Mouse (Mus musculus) MN1 (cell line): ENCODE measurements around the gene Ccdc36.

Experiments
- DNase-seq: peaks from one replicate; pipeline ENCODE4 v3.0.0-alpha.2; 2016; ENCODE audit warnings: low spot score

Gene Ccdc36

GRCm38 (mm10) chr9:108445125-108445524 is 16.8 kb upstream of the Ccdc36 start:
- DNase-seq = no peak

GRCm38 (mm10) chr9:108441236-108441919 is 13.1 kb upstream of the Ccdc36 start:
- no peak for DNase-seq

- DNase-seq = no peak
These were observed 12.2 kb upstream of the Ccdc36 start for GRCm38 (mm10) chr9:108440485-108440884.

DNA sequence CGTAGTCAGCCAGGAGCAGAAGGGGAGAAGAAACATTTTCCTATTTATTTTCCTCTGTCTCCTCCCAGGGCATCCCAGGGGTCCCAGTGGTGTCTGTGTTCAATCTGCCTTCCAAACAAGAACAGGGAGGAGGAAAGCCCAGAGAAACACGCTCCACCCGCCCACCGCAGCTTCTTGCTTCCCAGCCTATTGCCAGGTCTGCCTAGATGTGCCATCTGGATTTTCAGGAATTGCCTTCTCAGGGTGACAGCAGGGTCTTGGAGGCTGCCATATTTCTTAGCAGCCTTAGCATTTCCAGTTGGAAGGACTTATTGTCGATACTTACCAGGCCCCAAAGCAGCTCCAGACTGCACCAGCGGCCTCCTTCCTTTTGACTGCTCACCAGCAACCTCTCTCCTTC is 10.9 kb upstream of the Ccdc36 start:
- no peak for DNase-seq

DNA sequence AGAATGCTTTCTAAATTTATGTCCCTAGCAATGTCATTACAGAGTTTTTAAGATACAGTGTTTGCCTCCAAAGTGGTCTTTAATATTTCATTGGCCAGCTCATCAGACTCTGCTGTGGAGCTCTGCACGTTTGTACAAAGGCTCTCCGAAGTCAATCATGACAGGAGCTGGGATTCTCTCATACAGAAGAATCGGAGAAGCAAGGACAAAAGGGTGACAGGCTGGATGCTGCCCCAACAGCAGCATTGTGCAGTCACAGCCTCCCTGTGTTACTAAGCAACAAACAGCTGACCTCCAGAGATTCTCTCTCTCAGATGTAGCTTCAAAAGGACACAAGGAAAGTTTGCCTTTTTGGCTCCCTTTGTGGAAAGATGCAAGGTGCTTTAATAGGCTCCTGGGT is 7.9 kb upstream of the Ccdc36 start, which contains the start of gene BC048562:
BC048562 (plus strand) TSS at position 301 of the 400 bp plus-strand sequence.
- DNase-seq = no peak

DNA sequence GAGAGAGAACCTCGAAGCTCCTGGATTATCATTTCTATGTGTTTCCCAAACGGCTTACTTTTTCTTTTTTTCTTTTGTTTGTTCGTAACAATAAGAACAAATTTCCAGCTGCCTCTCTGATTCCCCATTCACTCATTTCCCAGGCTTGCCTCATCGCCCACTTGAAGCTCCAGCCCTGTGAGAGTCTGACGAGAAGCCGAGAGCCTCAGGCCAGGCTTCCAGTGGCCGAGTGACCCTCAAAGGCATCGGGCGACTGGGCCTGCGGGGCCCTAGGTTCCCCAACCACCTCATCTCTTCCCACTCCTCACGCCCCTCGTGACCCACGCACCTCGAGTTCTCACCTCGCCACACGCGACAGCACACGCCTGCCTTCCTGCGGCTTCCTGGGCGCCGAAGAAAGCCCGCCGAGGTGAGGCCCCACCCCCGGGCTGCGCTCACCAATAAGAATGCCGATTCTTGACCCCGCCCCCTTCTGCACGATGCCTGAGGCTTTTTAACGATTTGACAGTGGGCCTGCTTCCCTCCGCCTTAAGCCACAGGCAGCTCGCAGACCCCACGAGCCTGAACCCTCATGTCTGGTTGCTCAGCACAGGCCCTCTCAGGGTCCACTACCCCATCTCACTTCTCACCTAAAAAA is 3.3 kb upstream of the Ccdc36 start:
- DNase-seq = no peak

- DNase-seq = peak; percentile 44
These were observed 16.1 kb downstream of the Ccdc36 start for GRCm38 (mm10) chr9:108412221-108412620.

- no peak for DNase-seq
These were observed 16.8 kb downstream of the Ccdc36 start for GRCm38 (mm10) chr9:108411381-108411942.

- DNase-seq = no peak
These were observed 18.7 kb downstream of the Ccdc36 start for GRCm38 (mm10) chr9:108409535-108409934.

GRCm38 (mm10) chr9:108404451-108404850 is 23.8 kb downstream of the Ccdc36 start:
- DNase-seq = no peak

DNA sequence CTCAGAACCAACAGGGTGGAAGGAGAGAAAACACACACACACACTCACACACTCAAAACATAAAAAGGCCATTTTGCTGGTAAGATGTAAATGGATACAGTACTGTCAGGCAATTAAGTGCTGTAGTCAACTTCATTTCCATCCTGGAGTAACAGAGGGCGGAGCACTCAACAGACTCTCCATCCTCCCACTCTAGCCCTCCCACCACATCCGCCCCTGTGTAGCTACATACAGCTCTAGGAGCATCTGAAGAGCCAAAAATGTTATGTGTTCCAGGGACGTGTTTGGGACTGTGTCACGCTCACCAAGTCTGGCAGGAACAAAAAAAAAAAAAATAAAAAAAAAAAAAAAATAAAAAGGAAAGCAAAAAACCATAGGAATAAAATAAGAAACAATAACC is 25.2 kb downstream of the Ccdc36 start:
- no peak for DNase-seq

GRCm38 (mm10) chr9:108401186-108401960 is 26.9 kb downstream of the Ccdc36 start:
- no peak for DNase-seq

- no peak for DNase-seq
These were observed 30.0 kb downstream of the Ccdc36 start for GRCm38 (mm10) chr9:108398324-108398723.

GRCm38 (mm10) chr9:108395427-108395826 is 32.9 kb downstream of the Ccdc36 start:
- DNase-seq = no peak

DNA sequence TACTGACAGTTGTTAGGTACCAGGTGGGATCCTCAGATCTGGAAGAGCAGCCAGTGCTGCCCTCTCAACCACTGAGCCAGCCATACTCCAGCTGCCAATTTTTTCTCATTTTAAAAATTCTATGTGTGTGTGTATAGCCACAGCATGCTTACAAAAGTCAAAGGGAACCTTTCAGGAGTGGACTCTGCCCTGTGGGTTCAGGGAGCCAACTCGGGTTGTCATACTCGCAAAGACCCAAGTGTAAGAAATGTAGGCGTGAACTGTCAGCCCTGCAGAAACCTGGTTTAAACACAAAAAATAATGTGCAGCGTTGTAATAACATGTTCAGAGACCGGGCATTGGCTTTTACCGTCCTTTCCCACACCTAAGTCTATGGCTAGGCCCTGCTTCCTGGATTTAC is 34.1 kb downstream of the Ccdc36 start:
- no peak for DNase-seq

- DNase-seq = no peak
These were observed 35.6 kb downstream of the Ccdc36 start, which contains the start of gene 1700102P08Rik for GRCm38 (mm10) chr9:108392676-108393075. TSS of gene 1700102P08Rik (plus strand) at chr9:108392805.

DNA sequence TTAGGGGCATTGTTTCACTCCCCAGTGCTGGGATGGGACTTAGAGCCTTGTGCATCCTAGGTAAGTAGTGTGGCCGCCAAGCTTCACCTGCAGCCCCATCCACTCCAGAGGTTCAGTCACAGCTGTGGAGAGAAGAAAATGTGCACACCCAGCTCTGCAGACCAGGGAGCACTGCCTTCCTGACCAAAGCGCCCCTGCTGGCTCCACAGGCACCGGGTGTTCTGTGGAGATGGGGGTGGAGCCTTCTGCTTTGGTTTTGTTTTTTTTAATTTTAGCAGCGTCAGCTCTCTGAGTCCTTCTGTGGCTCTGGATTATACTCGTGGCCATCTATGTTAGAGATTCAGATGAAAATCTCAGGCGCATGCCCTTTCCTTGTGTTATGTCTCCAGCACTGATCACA is 39.1 kb downstream of the Ccdc36 start:
- no peak for DNase-seq

DNA sequence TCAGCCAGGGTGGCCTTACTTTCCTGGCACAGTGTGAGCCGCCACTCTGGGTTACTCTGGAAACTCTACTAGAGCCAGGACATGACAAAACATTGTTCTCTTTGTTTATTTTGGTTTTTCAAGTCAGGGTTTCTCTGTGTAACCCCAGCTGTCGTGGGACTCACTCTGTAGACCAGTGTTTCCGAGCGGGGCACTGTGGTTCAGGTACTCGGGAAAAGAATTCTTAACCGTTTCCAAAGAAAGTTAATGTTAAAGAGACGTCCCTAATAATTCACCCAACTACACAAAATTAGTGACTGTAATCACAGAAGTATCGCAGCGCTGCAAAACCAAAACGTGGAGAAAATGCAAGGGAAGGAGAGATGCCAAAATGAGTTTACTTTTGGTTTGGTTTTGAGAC is 39.7 kb downstream of the Ccdc36 start:
- DNase-seq = no peak

DNA sequence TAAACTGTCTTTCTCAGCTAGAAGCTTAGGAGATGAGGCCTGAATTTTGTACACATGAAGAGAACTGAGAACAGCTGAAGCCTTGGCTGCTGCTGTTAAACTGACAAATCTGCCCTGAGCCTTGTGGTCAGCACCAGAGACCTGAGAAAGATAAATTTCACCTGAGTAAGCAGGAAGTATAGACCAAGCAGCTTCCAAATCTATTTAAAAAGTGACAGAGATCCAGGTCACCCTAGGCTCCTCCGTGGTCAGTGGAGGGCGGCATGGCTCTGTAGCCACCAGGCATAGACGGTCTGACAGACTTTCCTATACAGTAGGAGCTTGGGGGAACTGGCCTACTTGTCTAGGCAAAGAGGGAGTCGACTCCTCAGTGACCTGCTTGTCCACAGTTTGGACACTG is 41.5 kb downstream of the Ccdc36 start:
- no peak for DNase-seq

- peak; percentile 16 for DNase-seq
These were observed 43.3 kb downstream of the Ccdc36 start for GRCm38 (mm10) chr9:108385006-108385405.

DNA sequence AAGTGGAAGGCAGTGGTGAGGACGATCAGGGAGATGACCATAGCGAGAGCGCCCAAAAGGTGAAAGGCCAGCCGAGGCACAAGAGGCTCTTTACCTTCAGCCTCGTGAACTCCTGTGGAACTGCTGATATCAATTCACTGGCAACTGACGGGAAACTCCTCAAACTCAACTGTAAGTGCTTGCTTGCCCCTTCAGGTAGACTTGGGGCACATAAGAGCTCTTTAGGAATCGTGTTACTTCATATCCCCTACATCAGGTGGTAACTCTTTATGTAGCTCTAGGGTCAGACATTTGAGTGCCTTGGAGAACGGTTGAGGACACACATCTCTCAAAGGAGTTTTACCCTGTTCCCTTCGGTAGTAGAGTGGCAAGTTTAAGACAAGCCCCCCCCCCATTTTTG is 46.9 kb downstream of the Ccdc36 start:
- DNase-seq = no peak

- DNase-seq = no peak
These were observed 49.0 kb downstream of the Ccdc36 start for GRCm38 (mm10) chr9:108379294-108379693.

DNA sequence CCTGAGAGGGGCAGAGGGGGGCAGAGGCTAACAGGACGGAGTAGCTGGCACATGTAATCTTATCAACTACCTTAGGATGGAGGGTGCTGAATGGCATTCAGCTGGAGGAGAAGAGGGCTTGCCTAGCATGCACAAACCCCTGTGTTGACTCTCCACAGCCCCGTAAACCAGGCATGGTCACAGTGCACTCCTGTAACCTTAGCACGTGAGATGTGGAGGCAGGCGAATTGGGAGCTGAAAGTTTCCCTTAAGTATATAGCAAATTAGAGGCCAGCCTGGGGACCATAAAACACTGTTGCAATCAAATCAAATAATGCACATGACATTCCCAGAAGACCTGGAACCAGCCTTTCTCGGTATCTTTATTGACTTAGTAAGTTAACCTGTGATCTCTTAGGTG is 49.5 kb downstream of the Ccdc36 start:
- DNase-seq = no peak
